Mouse (Mus musculus): ENCODE results near the gene Fkbp7. TPM values are rescaled to one million over a fixed set of nuclear protein-coding genes. Genes with fewer than 3 reads are reported as not detected.

Fkbp7 gene
- total RNA-seq (2021), result 10 to 100 TPM; 22.4 to 33.0 TPM
- long read RNA-seq, experiment 1, partial matches to known transcripts, result 0 of 3 reads
- long read RNA-seq, experiment 1, other reads (novel, unspliced or antisense), result 0 of 3 reads
- long read RNA-seq, experiment 2, transcript Fkbp7-201 (4 exons, 860 nt), result major isoform, 8 of 14 reads
- long read RNA-seq, experiment 2, partial matches to known transcripts, result 1 of 14 reads
- long read RNA-seq, experiment 2, other reads (novel, unspliced or antisense), result 5 of 14 reads

GRCm38 (mm10) chr2:76672966-76673392 is at the start of gene Fkbp7:
Gene Fkbp7 (minus strand): TSS chr2:76673116.
- peak; percentile 83 to 85 for DNase-seq (ENCODE audit: low spot score in 2 of 2)

GRCm38 (mm10) chr2:76719650-76720049 is 46.7 kb upstream of the Fkbp7 start:
- no peak for DNase-seq (ENCODE audit: low spot score in 2 of 2)

- no peak for DNase-seq (ENCODE audit: low spot score in 2 of 2)
Measured at GRCm38 (mm10) chr2:76714984-76715383, 42.1 kb upstream of the Fkbp7 start.

GRCm38 (mm10) chr2:76708512-76708911 is 35.6 kb upstream of the Fkbp7 start:
- no peak for DNase-seq (ENCODE audit: low spot score in 2 of 2)

GRCm38 (mm10) chr2:76705655-76706054 is 32.7 kb upstream of the Fkbp7 start:
- DNase-seq (ENCODE audit: low spot score in 2 of 2), result no peak

- no peak for DNase-seq (ENCODE audit: low spot score in 2 of 2)
Measured at GRCm38 (mm10) chr2:76702751-76703150, 29.8 kb upstream of the Fkbp7 start.

GRCm38 (mm10) chr2:76702188-76702587 is 29.3 kb upstream of the Fkbp7 start:
- no peak for DNase-seq (ENCODE audit: low spot score in 2 of 2)

GRCm38 (mm10) chr2:76695290-76695689 is 22.4 kb upstream of the Fkbp7 start:
- DNase-seq (ENCODE audit: low spot score in 2 of 2), result no peak

GRCm38 (mm10) chr2:76693765-76694164 is 20.8 kb upstream of the Fkbp7 start:
- no peak for DNase-seq (ENCODE audit: low spot score in 2 of 2)

- peak in 1 of 2 experiments; percentile 52 for DNase-seq (ENCODE audit: low spot score in 2 of 2)
Measured at GRCm38 (mm10) chr2:76690436-76691204, 17.7 kb upstream of the Fkbp7 start.

GRCm38 (mm10) chr2:76688162-76688561 is 15.2 kb upstream of the Fkbp7 start:
- DNase-seq (ENCODE audit: low spot score in 2 of 2), result no peak

- no peak for DNase-seq (ENCODE audit: low spot score in 2 of 2)
Measured at GRCm38 (mm10) chr2:76687608-76688007, 14.7 kb upstream of the Fkbp7 start.

GRCm38 (mm10) chr2:76686986-76687385 is 14.1 kb upstream of the Fkbp7 start:
- no peak for DNase-seq (ENCODE audit: low spot score in 2 of 2)

- DNase-seq (ENCODE audit: low spot score in 2 of 2), result no peak
Measured at GRCm38 (mm10) chr2:76682301-76682700, 9.4 kb upstream of the Fkbp7 start.

GRCm38 (mm10) chr2:76676401-76677226 is 3.7 kb upstream of the Fkbp7 start:
- no peak for DNase-seq (ENCODE audit: low spot score in 2 of 2)

GRCm38 (mm10) chr2:76675949-76676348 is 3.0 kb upstream of the Fkbp7 start:
- DNase-seq (ENCODE audit: low spot score in 2 of 2), result no peak

- no peak for DNase-seq (ENCODE audit: low spot score in 2 of 2)
Measured at GRCm38 (mm10) chr2:76675451-76675850, 2.5 kb upstream of the Fkbp7 start.

GRCm38 (mm10) chr2:76674725-76675427 is 2.0 kb upstream of the Fkbp7 start, which contains the start of gene Plekha3:
Gene Plekha3 (plus strand): TSS chr2:76675281.
- peak; percentile 80 to 85 for DNase-seq (ENCODE audit: low spot score in 2 of 2)

- DNase-seq (ENCODE audit: low spot score in 2 of 2), result no peak
Measured at GRCm38 (mm10) chr2:76673472-76674081, 661 bp upstream of the Fkbp7 start.

GRCm38 (mm10) chr2:76672134-76672745 is 676 bp downstream of the Fkbp7 start:
- no peak for DNase-seq (ENCODE audit: low spot score in 2 of 2)

Measured in adrenal gland, adult 18-20 months (tissue).